Mouse (Mus musculus): ENCODE measurements around the gene Ninl. TPM values are rescaled to one million over a fixed set of nuclear protein-coding genes. Genes with fewer than 3 reads are reported as not detected.

The Ninl gene
- polyA plus RNA-seq, 1 experiment: 18.5 TPM

DNA sequence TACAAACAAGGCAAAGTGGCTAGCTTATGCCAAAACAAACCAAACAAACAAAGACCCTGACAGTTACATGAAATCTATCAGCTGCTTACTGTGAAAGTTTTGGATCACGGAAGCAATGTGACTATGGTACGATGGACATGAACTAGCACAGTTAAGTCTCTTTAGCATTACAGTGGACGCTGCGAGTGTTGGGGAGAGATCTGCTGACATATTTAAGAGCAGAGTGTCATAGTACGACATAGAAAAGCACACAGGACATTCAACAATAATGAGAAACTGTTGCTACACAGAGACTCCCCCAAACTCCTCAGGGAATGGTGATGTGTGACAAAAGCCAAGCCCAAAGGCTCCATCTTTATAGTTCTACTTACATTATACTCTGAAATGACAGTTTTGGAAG is 95.2 kb downstream of the Ninl start:
- WGBS: 91% methylated on average over 5 of the region's 5 CpGs
- Histone ChIP-seq H3K27ac (ENCODE audit: control insufficient read depth, insufficient read depth, low read depth, low read length, poor library complexity) (no peak overlapping the region), H3K4me3 (replicated peaks; ENCODE audit: control insufficient read depth, low read depth, low read length) (no peak overlapping the region), H3K4me1 (ENCODE audit: control insufficient read depth, insufficient read depth, low read length) (no peaks in the 10 kb centered on the region)
- TF ChIP-seq POLR2A (IDR thresholded peaks at IDR 0.05; ENCODE audit: borderline replicate concordance, control insufficient read depth, low read depth, low read length) (no peak), CTCF (IDR thresholded peaks at IDR 0.05; ENCODE audit: control insufficient read depth, insufficient read depth, low read length) (no peak)

GRCm38 (mm10) chr2:150934659-150935058 is 104.5 kb downstream of the Ninl start:
- WGBS: 94% methylated on average over 4 of the region's 4 CpGs
- no peak overlapping the region for H3K27ac ChIP-seq (ENCODE audit: control insufficient read depth, insufficient read depth, low read depth, low read length, poor library complexity)
- TF ChIP-seq POLR2A (IDR thresholded peaks at IDR 0.05; ENCODE audit: borderline replicate concordance, control insufficient read depth, low read depth, low read length) (no peak), CTCF (IDR thresholded peaks at IDR 0.05; ENCODE audit: control insufficient read depth, insufficient read depth, low read length) (no peak)
- H3K4me1 ChIP-seq (ENCODE audit: control insufficient read depth, insufficient read depth, low read length): no peaks in the 10 kb centered on the region
- H3K4me3 ChIP-seq (replicated peaks; ENCODE audit: control insufficient read depth, low read depth, low read length): no peak overlapping the region

GRCm38 (mm10) chr2:150933482-150933881 is 105.7 kb downstream of the Ninl start:
- Histone ChIP-seq H3K4me1 (ENCODE audit: control insufficient read depth, insufficient read depth, low read length) (no peaks in the 10 kb centered on the region), H3K27ac (ENCODE audit: control insufficient read depth, insufficient read depth, low read depth, low read length, poor library complexity) (no peak overlapping the region), H3K4me3 (replicated peaks; ENCODE audit: control insufficient read depth, low read depth, low read length) (no peak overlapping the region)
- 92% methylated on average over 19 of the region's 19 CpGs for WGBS
- TF ChIP-seq CTCF (IDR thresholded peaks at IDR 0.05; ENCODE audit: control insufficient read depth, insufficient read depth, low read length): no peak
- TF ChIP-seq POLR2A (IDR thresholded peaks at IDR 0.05; ENCODE audit: borderline replicate concordance, control insufficient read depth, low read depth, low read length): no peak

GRCm38 (mm10) chr2:150930806-150931205 is 108.4 kb downstream of the Ninl start:
- TF ChIP-seq POLR2A (IDR thresholded peaks at IDR 0.05; ENCODE audit: borderline replicate concordance, control insufficient read depth, low read depth, low read length): no peak
- TF ChIP-seq CTCF (IDR thresholded peaks at IDR 0.05; ENCODE audit: control insufficient read depth, insufficient read depth, low read length): no peak
- H3K4me1 ChIP-seq (ENCODE audit: control insufficient read depth, insufficient read depth, low read length): no peaks in the 10 kb centered on the region
- no peak overlapping the region for H3K27ac ChIP-seq (ENCODE audit: control insufficient read depth, insufficient read depth, low read depth, low read length, poor library complexity)
- 79% methylated on average over 3 of the region's 3 CpGs for WGBS
- H3K4me3 ChIP-seq (replicated peaks; ENCODE audit: control insufficient read depth, low read depth, low read length): no peak overlapping the region

- Histone ChIP-seq H3K4me1 (ENCODE audit: control insufficient read depth, insufficient read depth, low read length) (no peaks in the 10 kb centered on the region), H3K4me3 (replicated peaks; ENCODE audit: control insufficient read depth, low read depth, low read length) (no peak overlapping the region), H3K27ac (ENCODE audit: control insufficient read depth, insufficient read depth, low read depth, low read length, poor library complexity) (no peak overlapping the region)
- TF ChIP-seq POLR2A (IDR thresholded peaks at IDR 0.05; ENCODE audit: borderline replicate concordance, control insufficient read depth, low read depth, low read length): no peak
- TF ChIP-seq CTCF (IDR thresholded peaks at IDR 0.05; ENCODE audit: control insufficient read depth, insufficient read depth, low read length): no peak
- 83% methylated on average over 6 of the region's 6 CpGs for WGBS
Observed at GRCm38 (mm10) chr2:150929156-150929555, 110.0 kb downstream of the Ninl start.

DNA sequence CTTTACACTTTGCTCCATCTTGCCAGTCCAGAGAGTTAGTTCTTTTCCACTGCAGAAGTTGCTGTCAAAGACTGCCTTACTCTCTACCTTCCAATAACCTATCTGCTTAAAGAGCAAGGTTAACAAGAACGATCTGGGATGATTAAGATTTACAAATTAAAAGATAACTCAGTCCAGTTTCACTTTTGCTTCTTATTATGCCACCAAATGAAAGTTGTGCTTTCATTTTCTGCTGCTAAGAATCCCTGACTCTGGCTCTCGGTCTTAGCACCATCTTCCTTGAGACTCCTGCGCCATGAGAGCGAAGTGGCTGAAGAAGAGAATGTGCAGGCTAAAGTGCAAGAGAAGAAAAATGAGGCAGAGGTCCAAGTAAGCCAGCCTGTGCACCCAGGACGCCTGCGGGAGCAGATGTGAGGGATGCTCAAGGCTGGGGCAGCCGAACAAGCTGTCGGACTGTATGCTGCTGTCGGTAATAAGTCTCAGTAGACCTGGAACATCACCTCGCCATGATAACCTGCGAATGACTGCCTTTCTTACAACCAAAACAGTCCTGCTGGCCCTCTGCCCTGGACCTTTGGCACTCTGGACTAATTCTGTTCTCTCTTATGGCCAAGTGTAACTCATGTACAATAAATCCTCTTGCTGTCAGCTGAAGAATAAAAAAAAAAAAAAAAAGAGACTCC is 112.0 kb downstream of the Ninl start:
- Histone ChIP-seq H3K4me3 (replicated peaks; ENCODE audit: control insufficient read depth, low read depth, low read length) (no peak overlapping the region), H3K27ac (ENCODE audit: control insufficient read depth, insufficient read depth, low read depth, low read length, poor library complexity) (no peak overlapping the region), H3K4me1 (ENCODE audit: control insufficient read depth, insufficient read depth, low read length) (no peaks in the 10 kb centered on the region)
- TF ChIP-seq CTCF (IDR thresholded peaks at IDR 0.05; ENCODE audit: control insufficient read depth, insufficient read depth, low read length): no peak
- no peak for TF ChIP-seq POLR2A (IDR thresholded peaks at IDR 0.05; ENCODE audit: borderline replicate concordance, control insufficient read depth, low read depth, low read length)
- WGBS: 86% methylated on average over 11 of the region's 11 CpGs

GRCm38 (mm10) chr2:150923505-150923904 is 115.7 kb downstream of the Ninl start:
- H3K4me3 ChIP-seq (replicated peaks; ENCODE audit: control insufficient read depth, low read depth, low read length): no peak overlapping the region
- no peak overlapping the region for H3K27ac ChIP-seq (ENCODE audit: control insufficient read depth, insufficient read depth, low read depth, low read length, poor library complexity)
- TF ChIP-seq POLR2A (IDR thresholded peaks at IDR 0.05; ENCODE audit: borderline replicate concordance, control insufficient read depth, low read depth, low read length) (no peak), CTCF (IDR thresholded peaks at IDR 0.05; ENCODE audit: control insufficient read depth, insufficient read depth, low read length) (no peak)
- 74% methylated on average over 7 of the region's 7 CpGs for WGBS
- no peaks in the 10 kb centered on the region for H3K4me1 ChIP-seq (ENCODE audit: control insufficient read depth, insufficient read depth, low read length)

- TF ChIP-seq CTCF (IDR thresholded peaks at IDR 0.05; ENCODE audit: control insufficient read depth, insufficient read depth, low read length) (no peak), POLR2A (IDR thresholded peaks at IDR 0.05; ENCODE audit: borderline replicate concordance, control insufficient read depth, low read depth, low read length) (no peak)
- Histone ChIP-seq H3K4me3 (replicated peaks; ENCODE audit: control insufficient read depth, low read depth, low read length) (no peak overlapping the region), H3K27ac (ENCODE audit: control insufficient read depth, insufficient read depth, low read depth, low read length, poor library complexity) (no peak overlapping the region), H3K4me1 (ENCODE audit: control insufficient read depth, insufficient read depth, low read length) (no peaks in the 10 kb centered on the region)
- WGBS: 81% methylated on average over 3 of the region's 3 CpGs
Observed at GRCm38 (mm10) chr2:150923026-150923425, 116.2 kb downstream of the Ninl start.

GRCm38 (mm10) chr2:150922165-150922564 is 117.0 kb downstream of the Ninl start:
- Histone ChIP-seq H3K27ac (ENCODE audit: control insufficient read depth, insufficient read depth, low read depth, low read length, poor library complexity) (no peak overlapping the region), H3K4me3 (replicated peaks; ENCODE audit: control insufficient read depth, low read depth, low read length) (no peak overlapping the region)

More at GRCm38 (mm10) chr2:150922165-150922564, 117.0 kb downstream of the Ninl start:
- H3K4me1 ChIP-seq (ENCODE audit: control insufficient read depth, insufficient read depth, low read length): no peaks in the 10 kb centered on the region
- TF ChIP-seq POLR2A (IDR thresholded peaks at IDR 0.05; ENCODE audit: borderline replicate concordance, control insufficient read depth, low read depth, low read length) (no peak), CTCF (IDR thresholded peaks at IDR 0.05; ENCODE audit: control insufficient read depth, insufficient read depth, low read length) (no peak)
- WGBS: 93% methylated on average over 4 of the region's 4 CpGs

Measured in bone marrow, adult 2 months (tissue).